9 mouse cellular contexts compared by ENCODE assay signal in the genomic region with DNA sequence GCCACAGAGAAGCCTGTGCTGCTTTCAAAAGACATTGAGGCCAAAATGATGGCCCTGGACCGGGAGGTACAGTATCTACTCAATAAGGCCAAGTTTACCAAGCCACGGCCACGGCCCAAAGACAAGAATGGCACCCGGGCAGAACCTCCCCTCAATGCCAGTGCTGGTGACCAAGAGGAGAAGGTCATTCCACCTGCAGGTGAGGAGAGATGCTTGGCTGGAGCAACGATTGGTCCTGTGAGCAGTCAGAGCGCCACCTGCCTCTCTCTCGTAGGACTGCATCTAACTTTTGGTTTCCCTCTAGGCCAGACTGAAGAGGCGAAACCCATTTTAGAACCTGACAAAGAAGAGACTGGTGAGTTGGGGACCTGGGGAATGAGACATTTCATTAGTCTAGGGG. TPM values are rescaled to one million over a fixed set of nuclear protein-coding genes. Genes with fewer than 3 reads are reported as not detected.
A peak's percentile ranks its signal among the peaks of the same experiment; 100 is the strongest.
DNase-seq lines count a peak whose midpoint lies in the region; ATAC-seq and TF ChIP-seq lines count a peak whose summit lies in the region.
"Had no signal": no experiment of that assay in that cellular context is flagged by ENCODE, and none has a peak within 500 bp of the region (broad histone marks: within the 10 kb centered on the region; RNA-seq: fewer than 3 reads in every experiment).

No protein-coding gene starts in this region.

- WGBS in hindbrain, postnatal 0 days, result 59% methylated on average over 8 of the region's 8 CpGs
- WGBS in hindbrain, embryonic 13.5 days, result 61% methylated on average over 8 of the region's 8 CpGs
- 53% methylated on average over 8 of the region's 8 CpGs for WGBS in lung, adult 2 months

- no peak overlapping the region for H3K4me2 ChIP-seq in hindbrain, postnatal 0 days (ENCODE audit: low read depth, low read length)
- H3K4me2 ChIP-seq in hindbrain, embryonic 13.5 days, result no peak overlapping the region
- H3K4me2 ChIP-seq: liver, embryonic 15.5 days had no signal

- no peaks in the 10 kb centered on the region for H3K9me3 ChIP-seq in hindbrain, postnatal 0 days (ENCODE audit: low read length)
- H3K9me3 ChIP-seq in hindbrain, embryonic 13.5 days, result no peaks in the 10 kb centered on the region
- H3K9me3 ChIP-seq: liver, embryonic 15.5 days had no signal

- TF ChIP-seq CTCF in hindbrain, postnatal 0 days (IDR thresholded peaks at IDR 0.05; ENCODE audit: low read depth), result peak; percentile 82
- TF ChIP-seq CTCF in lung, adult 2 months (IDR thresholded peaks at IDR 0.05; ENCODE audit: insufficient read depth, low read length), result peak; percentile 86

- ATAC-seq in hindbrain, postnatal 0 days, result 0 out of 2 replicates have a peak, but pooled peaks have one; percentile 16
- ATAC-seq in hindbrain, embryonic 13.5 days (ENCODE audit: low FRiP score), result no peak
- peak; percentile 83 for ATAC-seq in common myeloid progenitor, adult 5-6 weeks (replicated peaks; ENCODE audit: low read depth, poor library complexity, severe bottlenecking)

- no peaks in the 10 kb centered on the region for H3K4me1 ChIP-seq in hindbrain, postnatal 0 days (ENCODE audit: insufficient read depth, low read length)
- no peaks in the 10 kb centered on the region for H3K4me1 ChIP-seq in hindbrain, embryonic 13.5 days (replicated peaks)
- no peaks in the 10 kb centered on the region for H3K4me1 ChIP-seq in lung, adult 2 months (ENCODE audit: control insufficient read depth, insufficient read depth, low read length)
- H3K4me1 ChIP-seq: liver, embryonic 15.5 days had no signal

- no peak overlapping the region for H3K27ac ChIP-seq in hindbrain, postnatal 0 days
- H3K27ac ChIP-seq in hindbrain, embryonic 13.5 days, result no peak overlapping the region
- H3K27ac ChIP-seq: liver, embryonic 15.5 days had no signal

- H3K27me3 ChIP-seq in hindbrain, postnatal 0 days (ENCODE audit: insufficient read depth, low read length), result no peaks in the 10 kb centered on the region
- H3K27me3 ChIP-seq in hindbrain, embryonic 13.5 days, result no peaks in the 10 kb centered on the region
- no peaks in the 10 kb centered on the region for H3K27me3 ChIP-seq in splenic B cell, adult 2 months (ENCODE audit: control insufficient read depth, insufficient read depth, low read length, poor library complexity, severe bottlenecking)
- H3K27me3 ChIP-seq: liver, embryonic 15.5 days had no signal

- H3K36me3 ChIP-seq in hindbrain, postnatal 0 days (ENCODE audit: insufficient read depth, low read length), result peaks cover 58% of the 10 kb centered on the region
- peaks cover 79% of the 10 kb centered on the region for H3K36me3 ChIP-seq in hindbrain, embryonic 13.5 days
- peaks cover 16% of the 10 kb centered on the region for H3K36me3 ChIP-seq in splenic B cell, adult 2 months (ENCODE audit: control insufficient read depth, insufficient read depth, low read length, poor library complexity, severe bottlenecking)

- H3K4me3 ChIP-seq in hindbrain, postnatal 0 days (ENCODE audit: low read length), result no peak overlapping the region
- no peak overlapping the region for H3K4me3 ChIP-seq in hindbrain, embryonic 13.5 days
- H3K4me3 ChIP-seq in lung, adult 2 months (replicated peaks; ENCODE audit: extremely low read depth, low read depth, low read length), result no peak overlapping the region
- H3K4me3 ChIP-seq: erythroblast, embryonic 14.5 days; liver, embryonic 15.5 days had no signal

- DNase-seq in hindbrain, postnatal 0 days (ENCODE audit: low spot score), result peak; percentile 64
- peak; percentile 70 to 72 for DNase-seq in B cell, adult 2 months
- DNase-seq in ES-CJ7 (ENCODE audit: low read depth, low spot score), result peak; percentile 73
- DNase-seq in lung, adult 2 months, result peak; percentile 39
- DNase-seq in splenic B cell, adult 2 months (ENCODE audit: low read depth, low spot score), result peak; percentile 76

- H3K9ac ChIP-seq in hindbrain, postnatal 0 days (replicated peaks; ENCODE audit: low read length), result no peak overlapping the region
- no peak overlapping the region for H3K9ac ChIP-seq in hindbrain, embryonic 13.5 days
- H3K9ac ChIP-seq: liver, embryonic 15.5 days had no signal

- no peak for TF ChIP-seq POLR2A in lung, adult 2 months (IDR thresholded peaks at IDR 0.05; ENCODE audit: borderline replicate concordance, extremely low read depth, low read depth, low read length)

RNA-seq across cellular contexts. Expression of a gene that starts 7.4 kb away (rescaled TPM):
- 72.7 and 93.9 TPM in 2 replicates for total RNA-seq in hindbrain, postnatal 0 days (2014; rRNA removed)
- 40.2 and 40.3 TPM in 2 replicates for polyA plus RNA-seq in hindbrain, postnatal 0 days (2015; fragmentation: Nextera tagmentation; extraction: Ambion mirVana)
- polyA plus RNA-seq in hindbrain, embryonic 13.5 days (2015; fragmentation: Nextera tagmentation; extraction: Ambion mirVana), result 64.7 and 65.9 TPM in 2 replicates
- total RNA-seq in common myeloid progenitor, adult 5-6 weeks (2017), result 15.7 and 26.1 TPM in 2 replicates
- 20.7 and 29.8 TPM in 2 replicates for polyA plus RNA-seq in lung, adult 2 months (2012; rRNA removed)

RNA-seq across cellular contexts. Expression of a gene that starts 10.0 kb away (rescaled TPM):
- 60.6 and 95.7 TPM in 2 replicates for total RNA-seq in hindbrain, postnatal 0 days (2014; rRNA removed)
- 15.5 and 17.4 TPM in 2 replicates for polyA plus RNA-seq in hindbrain, postnatal 0 days (2015; fragmentation: Nextera tagmentation; extraction: Ambion mirVana)
- 25.6 and 27.7 TPM in 2 replicates for polyA plus RNA-seq in hindbrain, embryonic 13.5 days (2015; fragmentation: Nextera tagmentation; extraction: Ambion mirVana)
- total RNA-seq in common myeloid progenitor, adult 5-6 weeks (2017), result 90.4 and 99.1 TPM in 2 replicates
- polyA plus RNA-seq in lung, adult 2 months (2012; rRNA removed), result 43.2 and 49.6 TPM in 2 replicates

RNA-seq across cellular contexts. Expression of a gene that starts 17.7 kb away (rescaled TPM):
- 190 and 229 TPM in 2 replicates for total RNA-seq in hindbrain, postnatal 0 days (2014; rRNA removed)
- 1,650 and 1,709 TPM in 2 replicates for polyA plus RNA-seq in hindbrain, postnatal 0 days (2015; fragmentation: Nextera tagmentation; extraction: Ambion mirVana)
- 1,260 and 1,282 TPM in 2 replicates for polyA plus RNA-seq in hindbrain, embryonic 13.5 days (2015; fragmentation: Nextera tagmentation; extraction: Ambion mirVana)
- total RNA-seq in common myeloid progenitor, adult 5-6 weeks (2017), result 2,354 and 2,766 TPM in 2 replicates
- polyA plus RNA-seq in lung, adult 2 months (2012; rRNA removed), result 117 and 226 TPM in 2 replicates

RNA-seq across cellular contexts. Expression of a gene that starts 18.1 kb away (rescaled TPM):
- total RNA-seq in hindbrain, postnatal 0 days (2014; rRNA removed), result 108 and 120 TPM in 2 replicates
- 293 and 307 TPM in 2 replicates for polyA plus RNA-seq in hindbrain, postnatal 0 days (2015; fragmentation: Nextera tagmentation; extraction: Ambion mirVana)
- 342 and 355 TPM in 2 replicates for polyA plus RNA-seq in hindbrain, embryonic 13.5 days (2015; fragmentation: Nextera tagmentation; extraction: Ambion mirVana)
- 29.5 and 39.8 TPM in 2 replicates for total RNA-seq in common myeloid progenitor, adult 5-6 weeks (2017)
- polyA plus RNA-seq in lung, adult 2 months (2012; rRNA removed), result 42.2 and 43.8 TPM in 2 replicates

RNA-seq across cellular contexts. Expression of a gene that starts 27.8 kb away (rescaled TPM):
- total RNA-seq in hindbrain, postnatal 0 days (2014; rRNA removed), result 41.6 and 53.2 TPM in 2 replicates
- polyA plus RNA-seq in hindbrain, postnatal 0 days (2015; fragmentation: Nextera tagmentation; extraction: Ambion mirVana), result 39.3 and 39.9 TPM in 2 replicates
- 36.2 and 38.0 TPM in 2 replicates for polyA plus RNA-seq in hindbrain, embryonic 13.5 days (2015; fragmentation: Nextera tagmentation; extraction: Ambion mirVana)
- 16.9 and 18.6 TPM in 2 replicates for total RNA-seq in common myeloid progenitor, adult 5-6 weeks (2017)
- 21.6 and 30.2 TPM in 2 replicates for polyA plus RNA-seq in lung, adult 2 months (2012; rRNA removed)
